Mouse (Mus musculus) frontal cortex, adult (tissue): ENCODE results near the gene Dzip1l.
"Not testable (repeated sequence)": the region's sequence is repeated elsewhere in the genome, so short reads cannot be mapped to it uniquely, and the experiment has no call there.

Source experiments
- ATAC-seq: cut with Nextera tagmentation; 2 replicates; pipeline ENCODE4 v1.9.2; 2017; ENCODE audit warnings: mild to moderate bottlenecking, moderate library complexity, mixed read lengths; ENCODE audit not compliant: low TSS enrichment

Gene Dzip1l

DNA sequence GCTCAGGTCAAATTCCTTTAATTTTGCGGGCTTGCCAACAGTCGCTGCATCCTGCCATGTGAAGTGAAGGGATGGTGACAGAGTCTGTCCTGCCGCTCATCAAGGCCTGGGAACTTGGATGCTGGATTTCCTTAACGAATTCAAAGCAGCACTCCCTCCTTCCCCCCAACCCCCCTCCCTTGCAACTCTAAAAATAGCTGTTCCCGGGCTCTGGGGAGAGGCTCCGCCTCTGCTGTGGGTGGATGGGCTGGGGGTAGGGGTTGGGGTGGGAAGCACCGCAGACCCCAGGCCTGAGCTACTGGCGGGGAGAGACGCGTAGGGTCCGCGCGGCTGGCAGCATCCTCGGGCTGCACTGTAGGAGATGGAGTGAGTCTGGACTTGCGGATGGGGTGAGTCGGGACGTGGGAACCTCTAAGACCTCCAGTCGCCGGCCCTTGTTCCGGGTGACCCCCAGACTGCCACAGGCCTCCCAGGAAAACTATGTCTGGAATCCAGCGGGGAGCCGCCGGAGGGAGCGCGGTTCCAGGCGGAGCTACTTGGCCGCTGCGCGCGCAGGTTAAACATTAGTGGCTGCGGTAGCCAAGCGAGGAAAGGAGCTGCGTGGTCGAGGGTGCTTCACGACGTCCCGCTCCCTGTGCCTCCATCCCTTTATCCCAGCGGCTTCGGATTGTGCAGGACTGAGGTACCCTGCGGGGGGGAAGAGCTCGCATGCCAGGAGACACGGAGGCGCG is at the start of gene Dzip1l:
Gene Dzip1l (plus strand): TSS at position 216 of the 731 bp plus-strand sequence.
- peak; percentile 85 for ATAC-seq

DNA sequence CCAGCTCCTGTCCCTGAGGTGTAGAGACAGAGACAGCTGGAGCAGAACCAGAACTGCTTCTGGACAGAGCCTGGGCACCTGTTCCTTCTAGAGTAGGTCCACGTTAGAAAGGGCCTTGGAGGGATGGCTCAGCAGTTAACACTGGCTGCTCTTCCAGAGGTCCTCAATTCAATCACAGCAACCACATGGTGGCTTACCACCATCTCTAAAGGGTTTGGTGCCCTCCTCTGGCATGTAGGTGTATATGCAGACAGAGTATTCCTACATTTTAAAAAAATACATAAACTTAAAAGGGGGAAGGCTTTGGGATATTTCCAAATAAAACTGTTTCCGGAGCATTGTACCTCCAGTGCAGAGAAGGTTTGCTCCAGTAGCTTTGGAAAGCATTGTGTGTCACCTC is 48.6 kb upstream of the Dzip1l start:
- ATAC-seq, result peak; percentile 76

DNA sequence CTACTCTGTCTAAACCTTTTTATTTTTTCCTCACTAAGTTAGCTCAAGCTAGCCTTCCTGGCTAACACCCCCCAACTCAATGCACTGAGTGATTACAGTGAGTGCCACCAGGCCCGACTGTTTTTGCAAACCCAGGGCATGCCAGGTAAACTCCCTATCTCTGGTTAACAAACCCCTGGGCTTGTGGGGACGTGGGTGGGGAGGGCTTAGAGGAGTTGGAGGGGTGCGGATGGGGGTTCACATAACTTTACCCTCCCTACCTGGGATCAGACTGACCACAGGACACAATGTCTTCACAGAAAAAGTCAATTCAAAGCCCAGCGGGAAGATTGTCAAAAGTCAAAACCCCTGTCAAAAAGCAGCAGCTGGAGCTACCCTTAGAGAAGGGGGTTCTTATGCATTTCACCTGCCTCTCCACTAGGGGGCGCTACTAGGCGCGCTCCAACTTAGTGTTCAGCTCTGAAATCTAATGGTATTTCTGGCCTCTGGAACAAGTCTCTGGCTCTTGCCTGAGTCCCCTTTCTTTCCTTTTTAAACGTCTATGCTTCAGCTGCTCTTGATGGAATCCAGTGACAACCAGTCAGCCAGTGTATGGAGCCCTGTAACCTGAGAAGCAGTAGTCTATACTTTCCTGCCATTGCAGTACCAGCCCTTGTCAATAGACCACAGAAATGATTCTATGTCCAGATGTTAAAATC is 41.6 kb upstream of the Dzip1l start:
- peak; percentile 70; the same call in 1 of the 2 replicates for ATAC-seq

DNA sequence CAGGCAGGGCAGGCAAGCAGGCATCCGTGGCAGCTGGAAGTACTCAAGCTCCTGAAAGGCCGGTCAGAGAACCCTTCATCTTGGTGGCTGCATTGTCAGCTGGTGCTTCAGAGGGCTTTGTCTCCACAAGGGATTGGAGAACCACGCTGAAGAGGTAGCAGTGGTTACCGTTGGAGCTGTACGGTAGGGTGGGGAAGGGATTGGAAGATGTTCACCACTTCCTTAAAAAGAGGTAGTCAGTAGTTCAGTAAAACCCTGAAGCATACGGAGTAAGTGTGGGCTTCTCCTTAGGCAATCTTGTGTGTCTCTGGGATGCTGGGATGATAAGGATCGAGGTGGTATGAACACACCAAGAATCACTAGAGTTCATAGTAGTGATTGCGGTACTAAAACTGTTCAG is 38.2 kb upstream of the Dzip1l start:
- ATAC-seq, result no peak

DNA sequence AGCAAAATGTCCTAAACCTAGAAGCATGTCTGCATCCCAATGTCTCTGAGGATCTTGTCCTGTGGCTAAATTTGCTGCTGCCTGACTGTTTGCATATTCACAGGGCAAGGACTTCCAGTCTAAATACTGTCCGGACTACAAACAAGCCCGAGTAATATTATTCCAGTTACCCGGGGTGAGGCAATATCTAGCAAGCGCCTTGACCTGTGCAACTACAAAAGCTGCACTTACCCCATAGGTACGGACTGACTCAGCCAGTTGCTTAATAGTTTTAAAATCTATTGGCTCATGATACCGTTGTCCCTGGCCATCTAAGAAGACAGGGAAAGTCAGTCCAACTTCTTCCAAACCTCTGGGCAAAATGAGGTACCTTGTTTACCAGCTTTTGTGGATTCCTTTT is 30.2 kb upstream of the Dzip1l start:
- not testable (repeated sequence) for ATAC-seq

DNA sequence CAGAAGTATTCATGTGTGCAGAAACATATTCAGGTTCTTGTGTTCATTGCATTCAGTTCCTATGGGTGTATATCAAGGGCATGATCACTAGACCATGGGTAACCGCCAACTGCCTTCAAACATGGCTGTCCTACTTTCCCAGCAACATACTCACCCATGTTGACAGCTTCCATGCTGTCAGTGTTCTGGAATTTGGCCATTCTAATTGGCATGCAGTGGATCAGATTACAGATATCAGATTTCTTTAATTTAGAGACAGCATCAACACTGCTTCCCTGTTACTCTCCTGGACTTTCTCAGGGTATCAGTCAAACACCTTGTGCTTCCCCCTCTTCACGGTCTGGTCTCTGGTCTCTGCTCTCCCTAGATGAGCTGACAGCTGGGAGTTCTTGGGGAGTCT is 25.7 kb upstream of the Dzip1l start:
- ATAC-seq, result no peak

DNA sequence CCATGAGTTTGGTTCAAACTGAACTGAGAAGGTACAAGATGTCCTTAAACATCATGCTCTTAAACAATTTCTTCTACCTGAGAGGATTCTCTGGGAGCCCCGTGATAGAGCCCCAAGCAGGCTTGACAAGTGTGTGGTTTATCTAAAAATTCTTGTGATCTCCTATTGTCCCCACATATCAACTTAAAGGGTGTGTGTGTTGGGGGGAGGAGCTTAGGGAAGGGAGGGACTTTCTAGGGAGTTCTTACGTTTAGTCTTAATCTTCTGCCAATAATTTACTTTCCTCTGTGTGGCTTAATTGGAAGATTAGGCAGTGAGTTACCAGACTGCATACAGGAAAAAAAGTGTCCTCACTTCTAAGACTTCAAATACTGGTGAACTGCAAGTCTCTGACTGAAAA is 17.1 kb upstream of the Dzip1l start, which contains the start of gene A4gnt:
Gene A4gnt (plus strand): TSS at position 301 of the 400 bp plus-strand sequence.
- no peak for ATAC-seq

DNA sequence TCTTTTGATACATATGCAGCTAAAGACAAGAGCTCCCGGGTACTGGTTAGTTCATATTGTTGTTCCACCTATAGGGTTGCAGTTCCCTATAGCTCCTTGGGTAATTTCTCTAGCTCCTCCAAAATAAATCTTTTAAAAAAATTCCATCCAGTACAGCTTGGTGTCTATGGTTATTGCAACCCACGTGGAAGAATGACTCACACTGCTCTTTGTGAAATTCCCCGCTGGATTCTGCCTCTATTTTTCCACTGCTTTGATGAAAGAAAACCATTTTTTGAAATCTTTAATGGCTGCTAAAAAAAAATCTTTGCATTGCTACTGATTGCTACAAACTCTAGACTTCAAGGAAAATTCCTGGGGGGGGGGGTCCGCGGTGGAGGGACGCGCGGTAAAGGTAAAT is 9.6 kb upstream of the Dzip1l start:
- peak; percentile 95 for ATAC-seq

DNA sequence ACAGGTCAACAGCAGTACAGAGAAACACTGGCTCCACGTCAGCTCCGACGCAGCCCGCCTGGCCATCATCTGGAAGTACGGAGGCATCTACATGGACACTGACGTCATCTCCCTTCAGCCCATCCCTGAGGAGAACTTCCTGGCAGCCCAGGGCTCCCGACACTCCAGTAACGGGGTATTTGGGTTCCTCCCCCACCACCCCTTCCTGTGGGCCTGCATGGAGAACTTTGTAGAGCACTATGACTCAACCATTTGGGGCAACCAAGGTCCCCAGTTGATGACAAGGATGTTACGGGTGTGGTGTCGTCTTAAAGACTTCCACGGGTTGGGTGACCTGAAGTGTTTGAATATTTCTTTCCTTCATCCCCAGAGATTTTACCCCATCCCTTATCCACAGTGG is 9.1 kb upstream of the Dzip1l start:
- no peak for ATAC-seq

DNA sequence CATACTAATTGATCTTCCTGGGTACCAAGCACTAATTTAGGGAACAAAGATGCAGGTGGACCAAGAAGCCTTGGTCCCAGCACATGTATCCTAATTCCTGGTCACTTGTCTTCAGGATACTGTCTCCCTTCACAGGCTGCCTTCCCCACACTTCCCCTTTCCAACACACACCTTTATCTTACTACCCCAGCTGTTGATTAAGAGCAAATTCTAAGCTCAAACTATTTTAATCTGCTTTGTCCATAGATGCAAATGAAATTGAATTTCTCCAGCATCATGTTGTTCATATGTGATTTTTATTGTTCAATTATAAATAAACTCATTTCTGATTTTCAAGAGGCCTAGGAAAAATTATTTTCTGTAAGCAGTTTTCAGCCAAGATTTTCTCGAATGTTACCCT is 7.3 kb upstream of the Dzip1l start:
- no peak for ATAC-seq

DNA sequence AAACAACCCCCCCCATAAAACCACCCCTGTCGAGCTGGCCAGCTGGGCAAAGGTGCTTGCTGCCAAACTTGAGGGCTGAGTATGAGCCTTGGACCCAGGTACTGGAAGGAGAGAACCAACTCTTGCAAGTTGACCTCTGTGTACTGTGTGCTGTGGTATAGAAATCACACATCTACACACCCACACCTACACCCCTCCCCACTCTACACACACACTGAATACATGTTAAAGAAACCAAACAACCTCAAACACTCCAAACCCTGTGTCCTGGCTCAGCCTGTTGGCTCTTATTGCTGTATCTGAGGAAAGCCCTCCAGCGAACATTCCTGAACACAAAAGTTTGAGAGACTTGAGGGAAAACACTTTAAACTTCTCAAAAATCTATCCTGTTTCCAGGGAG is 6.3 kb upstream of the Dzip1l start:
- ATAC-seq, result no peak

DNA sequence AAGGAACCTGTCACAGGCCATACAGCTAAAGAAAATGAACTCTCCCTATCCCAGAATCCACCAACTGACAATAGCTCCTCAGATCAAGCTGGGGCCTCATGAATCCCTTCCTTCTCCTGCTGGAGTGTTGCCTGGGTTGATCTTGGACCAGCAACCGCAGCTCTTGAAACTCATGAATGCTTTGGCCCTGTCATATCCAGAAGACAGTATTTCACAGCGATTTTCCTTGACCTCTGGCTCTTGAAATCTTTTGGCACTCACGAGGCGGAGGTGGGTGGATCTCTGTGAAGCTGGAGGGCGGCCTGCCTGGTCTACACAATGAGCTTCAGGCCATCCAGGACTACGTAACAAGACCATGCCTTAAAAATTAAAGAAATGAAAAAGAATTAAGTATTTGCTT is 5.2 kb upstream of the Dzip1l start:
- no peak for ATAC-seq

DNA sequence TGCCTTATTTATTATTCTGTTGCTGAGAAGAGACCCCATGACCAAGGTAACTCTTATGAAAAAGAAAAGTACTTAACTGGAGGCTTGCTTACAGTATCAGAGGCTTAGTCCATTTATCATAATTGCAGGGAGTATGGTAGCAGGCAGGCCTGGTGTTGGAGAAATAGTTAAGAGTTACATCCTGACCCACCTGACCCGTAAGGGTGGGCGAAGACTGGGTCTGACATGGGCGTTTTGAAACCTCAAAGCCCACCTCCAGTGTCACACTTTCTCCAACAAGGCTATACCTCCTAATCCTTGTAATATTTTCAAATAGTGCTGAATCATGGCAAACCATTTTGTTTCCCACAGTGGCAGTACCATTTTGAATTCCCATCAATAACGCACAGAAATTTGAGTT is 715 bp upstream of the Dzip1l start:
- ATAC-seq, result no peak

DNA sequence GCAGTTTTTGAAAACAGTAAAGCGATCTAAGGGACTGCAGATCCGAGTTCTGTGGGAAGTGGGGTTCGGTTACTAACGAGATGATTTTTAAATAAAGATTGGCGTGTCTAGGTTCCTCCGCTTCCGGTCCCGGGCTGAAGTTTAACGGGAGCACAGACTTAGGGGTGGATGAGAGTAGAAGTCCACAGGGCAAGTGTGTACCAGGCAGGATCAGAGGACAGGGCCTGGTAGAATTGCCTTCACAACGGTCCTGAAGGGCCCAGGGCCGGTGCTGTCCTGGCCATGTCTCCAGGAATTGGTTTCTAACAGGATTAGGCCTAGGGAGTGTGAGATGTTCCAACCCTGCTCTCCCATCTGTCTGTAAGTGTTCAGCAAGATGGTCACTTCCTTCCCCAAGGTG is 775 bp downstream of the Dzip1l start:
- ATAC-seq, result peak; percentile 35

DNA sequence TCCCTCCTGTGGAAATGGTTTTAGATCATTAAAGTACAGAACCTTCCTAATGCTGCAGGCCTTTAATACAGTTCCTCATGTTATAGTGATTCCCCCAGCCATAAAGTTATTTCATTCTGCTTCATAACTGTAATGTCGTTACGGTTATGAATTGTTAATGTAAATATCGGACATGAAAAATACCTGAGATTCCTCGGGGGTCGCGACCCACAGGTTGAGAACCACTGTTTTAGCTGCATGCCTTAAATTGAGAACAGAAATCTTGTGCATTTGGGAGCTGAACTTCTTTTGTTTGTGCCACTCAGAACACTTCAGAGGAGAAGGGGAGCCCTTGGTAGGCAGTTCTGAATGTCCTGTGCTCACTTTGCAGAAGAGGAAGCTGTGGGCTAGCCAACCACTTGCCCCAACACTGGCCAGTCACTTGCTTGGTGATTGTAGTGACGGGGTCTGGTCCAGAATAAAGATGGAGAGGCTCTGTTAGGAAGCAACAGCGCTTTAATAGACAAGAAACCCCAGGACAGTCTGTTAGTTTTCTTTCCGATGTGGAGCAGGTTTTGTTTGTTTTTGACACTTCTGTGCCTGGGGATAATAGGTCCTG is 1.3 kb downstream of the Dzip1l start:
- no peak for ATAC-seq

DNA sequence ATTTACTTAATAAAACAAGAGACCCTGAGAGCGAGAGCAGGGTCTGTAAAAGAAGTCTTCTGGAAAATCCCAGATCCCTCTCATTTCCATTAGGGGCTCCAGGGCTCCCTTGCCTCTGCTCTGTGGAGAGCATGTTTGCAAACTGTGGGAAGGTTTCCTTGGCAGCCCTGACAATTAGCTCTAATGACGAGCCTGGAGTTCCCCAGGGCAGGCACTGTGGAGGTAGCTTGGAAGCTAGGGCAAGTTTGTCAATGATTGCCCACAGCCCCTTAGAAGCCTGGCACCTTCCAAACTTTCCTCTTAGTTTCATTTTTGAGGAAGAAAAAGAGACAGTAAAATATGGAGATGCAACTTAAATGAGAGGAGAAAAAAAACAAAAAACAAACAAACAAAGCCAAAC is 2.5 kb downstream of the Dzip1l start:
- ATAC-seq, result no peak

DNA sequence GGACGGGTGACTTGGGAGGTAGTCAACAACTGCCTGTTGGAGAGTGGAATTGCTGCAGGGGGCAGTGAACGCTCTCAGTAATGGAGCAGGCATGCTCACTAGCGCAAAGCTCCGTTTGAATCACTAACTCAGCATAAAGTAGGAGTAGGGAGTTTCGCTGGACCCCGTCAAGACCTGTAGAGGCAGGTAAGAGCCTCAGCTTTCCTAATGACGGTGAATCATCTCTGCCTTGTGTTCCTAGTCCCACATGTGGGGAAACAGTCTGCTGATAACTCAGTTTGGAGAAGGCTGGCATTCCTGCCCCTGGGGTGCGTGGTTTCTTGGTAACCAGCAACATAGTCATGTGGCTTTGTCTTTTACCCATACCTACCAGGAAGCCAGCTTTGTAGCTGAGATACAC is 3.0 kb downstream of the Dzip1l start:
- no peak for ATAC-seq

DNA sequence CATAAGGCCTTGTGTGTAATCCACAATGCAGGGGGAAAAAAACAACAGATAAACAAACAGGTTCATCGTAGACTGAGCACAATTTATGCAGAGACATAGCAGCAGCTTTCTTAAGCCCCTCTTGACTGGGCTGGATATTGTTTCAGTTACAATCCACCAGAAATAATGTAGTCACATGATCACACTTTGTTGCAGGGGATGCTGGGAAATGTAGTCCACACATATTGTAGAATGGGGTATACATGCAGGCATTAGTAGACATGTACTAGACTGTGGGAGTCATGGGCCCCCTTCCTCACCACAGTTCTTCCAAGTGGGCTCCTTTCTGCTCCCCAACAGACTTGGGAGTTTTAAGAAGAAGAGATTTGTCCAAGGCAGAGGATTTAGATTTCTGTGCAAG is 7.5 kb downstream of the Dzip1l start:
- no peak for ATAC-seq

DNA sequence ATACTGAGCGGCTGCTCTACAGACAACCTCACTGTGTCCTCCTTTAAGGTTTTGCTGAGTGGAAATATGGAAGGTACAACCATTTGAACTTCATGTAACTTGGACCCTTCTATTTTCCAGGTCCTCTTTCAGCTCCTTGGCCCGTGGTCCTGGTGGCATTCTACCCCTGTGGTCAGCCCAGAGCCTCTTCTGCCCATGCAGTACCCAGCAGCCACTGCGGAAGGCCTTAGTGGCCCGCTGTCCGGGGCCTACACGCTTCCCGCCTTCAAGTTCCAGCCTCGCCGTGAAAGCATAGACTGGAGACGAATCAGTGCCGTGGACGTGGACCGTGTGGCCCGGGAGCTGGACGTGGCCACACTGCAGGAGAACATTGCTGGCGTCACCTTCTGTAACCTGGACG is 7.9 kb downstream of the Dzip1l start:
- ATAC-seq, result no peak

DNA sequence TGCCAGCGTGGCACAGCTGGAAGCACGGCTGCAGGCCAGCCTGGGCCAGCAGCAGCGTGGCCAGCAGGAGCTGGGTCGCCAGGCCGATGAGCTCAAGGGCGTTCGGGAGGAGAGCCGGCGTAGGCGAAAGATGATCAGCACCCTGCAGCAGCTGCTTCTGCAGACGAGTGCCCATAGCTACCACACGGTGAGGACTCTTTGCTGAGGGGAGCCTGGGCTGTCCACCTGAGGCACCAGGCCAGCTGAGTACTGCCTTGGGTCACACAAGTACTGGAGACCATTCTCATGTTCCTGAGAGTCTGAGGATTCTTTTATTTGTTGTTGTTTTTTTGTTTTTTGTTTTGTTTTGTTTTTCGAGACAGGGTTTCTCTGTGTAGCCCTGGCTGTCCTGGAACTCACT is 8.4 kb downstream of the Dzip1l start:
- no peak for ATAC-seq

DNA sequence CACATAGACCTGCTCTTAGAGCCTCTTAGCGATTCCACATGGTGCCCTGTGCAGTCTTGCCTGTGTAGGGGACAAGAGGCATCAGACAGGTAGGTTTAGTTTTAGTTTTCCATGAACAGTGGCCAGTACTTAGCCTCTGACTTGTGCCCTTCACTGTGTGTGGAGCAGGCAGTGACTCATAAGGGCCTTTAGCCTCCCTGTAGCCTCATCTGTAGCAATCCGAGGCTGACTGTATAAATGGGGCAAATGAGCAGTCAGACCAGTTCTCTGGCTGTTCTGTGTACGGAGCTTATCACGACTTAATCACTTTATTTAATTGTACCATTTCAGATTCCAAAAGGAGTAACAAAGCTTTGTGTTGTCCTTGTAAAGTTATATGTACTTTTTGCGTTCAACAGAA is 10.7 kb downstream of the Dzip1l start:
- no peak for ATAC-seq

DNA sequence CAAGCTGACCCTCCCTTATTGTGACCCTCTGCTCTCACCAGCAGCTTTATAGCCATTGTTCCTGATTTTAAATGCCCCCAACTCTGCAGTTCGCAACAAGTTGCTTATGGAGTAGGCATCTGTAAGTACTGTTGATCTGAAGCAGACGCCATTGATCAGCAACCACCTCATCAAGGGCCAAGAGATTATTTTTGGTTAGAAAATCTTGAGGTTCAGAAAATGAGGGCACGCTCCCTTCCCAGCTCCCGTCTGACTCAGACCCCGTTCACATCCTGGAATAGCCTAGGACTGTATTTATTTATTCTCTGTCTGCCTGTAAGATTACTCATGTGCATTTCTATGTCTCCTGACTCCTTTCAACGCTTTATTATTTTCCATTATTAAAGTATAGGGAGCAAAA is 16.1 kb downstream of the Dzip1l start:
- no peak for ATAC-seq

DNA sequence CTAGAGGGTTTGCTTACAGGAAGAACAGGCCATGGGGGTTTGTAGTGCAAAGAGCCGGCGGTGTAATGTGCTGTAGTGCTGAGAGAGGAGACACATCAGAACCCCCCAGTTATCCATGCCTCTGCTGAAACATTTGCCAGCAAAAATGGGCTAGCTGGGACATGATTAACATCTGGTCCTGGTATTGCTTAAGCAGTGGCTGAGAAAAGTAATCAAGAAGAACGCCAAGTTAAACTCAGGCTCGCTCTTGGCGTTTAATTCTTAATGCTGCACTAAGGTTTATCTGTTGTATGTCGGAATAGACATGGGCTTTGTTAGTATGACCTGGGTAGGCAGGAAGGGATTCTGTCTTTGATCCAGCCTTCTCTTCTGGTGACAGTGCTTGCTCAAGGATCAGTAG is 16.8 kb downstream of the Dzip1l start:
- no peak for ATAC-seq
